Mouse (Mus musculus): ENCODE measurements at regions not wholly inside any gene's neighbourhood (a gene's known extent, or its start where the extent isn't known, plus 50 kb on each side); places are given as distances from the start of the nearest gene placed in this dataset.

GRCm38 (mm10) chr17:75894934-75895333, 343.2 kb upstream of the Fam98a start:
- no peak for DNase-seq (ENCODE audit: low spot score)

DNA sequence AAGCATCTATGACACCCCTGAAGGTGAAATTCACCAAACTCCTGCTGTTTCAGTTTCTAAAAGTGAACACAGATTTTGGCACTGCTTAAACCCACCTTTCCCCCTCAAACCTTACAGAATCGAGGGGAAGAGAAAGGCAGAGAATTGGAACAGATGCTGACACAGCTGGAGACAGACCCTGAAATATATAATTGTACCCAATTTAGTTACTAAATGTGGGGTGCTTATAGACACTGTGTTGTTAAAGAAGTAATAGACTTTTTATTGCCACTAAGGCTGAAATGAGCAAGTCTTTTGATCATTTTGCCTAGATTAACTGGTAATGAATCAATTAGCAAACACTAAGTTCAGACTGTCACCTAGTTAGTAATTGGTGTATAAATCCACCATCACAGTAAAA, 341.8 kb upstream of the Fam98a start:
- no peak for DNase-seq (ENCODE audit: low spot score)

GRCm38 (mm10) chr17:75892156-75892555, 340.4 kb upstream of the Fam98a start:
- DNase-seq (ENCODE audit: low spot score) = no peak

GRCm38 (mm10) chr17:75891564-75891963, 339.8 kb upstream of the Fam98a start:
- no peak for DNase-seq (ENCODE audit: low spot score)

- DNase-seq (ENCODE audit: low spot score) = no peak
These were observed 326.1 kb upstream of the Fam98a start for GRCm38 (mm10) chr17:75877848-75878247.

GRCm38 (mm10) chr17:75876895-75877294, 325.1 kb upstream of the Fam98a start:
- DNase-seq (ENCODE audit: low spot score) = no peak

DNA sequence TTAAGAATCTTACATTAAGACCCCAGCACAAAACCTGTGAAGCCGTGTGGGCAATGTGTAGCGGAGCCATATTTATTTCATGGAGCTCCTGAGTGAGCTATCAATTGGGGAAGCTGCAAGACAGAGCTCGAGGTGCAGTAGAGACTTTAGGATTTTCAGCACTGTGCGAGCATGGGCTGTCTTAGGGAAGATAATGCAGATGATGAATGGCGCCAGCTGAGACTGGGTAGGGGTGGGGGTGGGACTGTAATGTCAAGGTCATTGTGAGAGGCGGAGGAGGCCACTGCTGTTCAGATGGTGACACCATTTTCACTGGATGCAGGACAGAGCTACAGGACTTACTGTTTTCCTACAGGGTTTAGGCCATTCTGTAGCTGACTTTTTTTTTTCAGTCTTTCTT, 322.8 kb upstream of the Fam98a start:
- no peak for DNase-seq (ENCODE audit: low spot score)

GRCm38 (mm10) chr17:75870492-75870891, 318.7 kb upstream of the Fam98a start:
- DNase-seq (ENCODE audit: low spot score) = peak; percentile 5

- no peak for DNase-seq (ENCODE audit: low spot score)
These were observed 305.3 kb upstream of the Fam98a start for GRCm38 (mm10) chr17:75857015-75857414.

DNA sequence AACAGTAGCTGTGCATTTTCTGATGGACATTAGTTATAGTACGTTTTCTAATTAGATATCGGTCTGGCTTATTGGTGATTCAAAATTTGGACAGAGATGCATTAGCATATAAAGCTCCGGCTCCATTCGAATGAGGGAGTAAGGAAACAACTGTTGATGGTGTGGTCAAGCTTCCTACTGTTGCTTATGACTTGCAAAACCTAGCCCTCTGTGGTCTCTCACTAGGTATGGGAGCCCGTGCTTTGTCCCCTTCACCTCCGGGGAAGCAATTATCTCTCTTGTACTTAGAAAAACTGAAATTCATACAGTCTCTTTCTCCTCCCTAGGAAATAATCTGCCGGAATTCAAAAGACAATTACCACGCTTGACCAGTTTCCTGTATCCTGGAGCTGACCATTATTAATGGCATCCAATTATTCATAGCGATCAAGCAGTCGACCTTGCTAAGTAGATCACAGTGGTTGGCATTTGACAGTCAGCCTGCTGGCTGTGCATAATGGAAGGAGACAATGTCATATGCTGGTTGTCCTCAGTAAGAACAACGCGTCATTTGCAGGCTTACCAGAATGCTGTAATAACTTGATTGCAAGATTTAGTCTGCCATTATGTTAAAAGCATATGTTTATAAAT, 264.4 kb upstream of the Fam98a start:
- no peak for DNase-seq (ENCODE audit: low spot score)

DNA sequence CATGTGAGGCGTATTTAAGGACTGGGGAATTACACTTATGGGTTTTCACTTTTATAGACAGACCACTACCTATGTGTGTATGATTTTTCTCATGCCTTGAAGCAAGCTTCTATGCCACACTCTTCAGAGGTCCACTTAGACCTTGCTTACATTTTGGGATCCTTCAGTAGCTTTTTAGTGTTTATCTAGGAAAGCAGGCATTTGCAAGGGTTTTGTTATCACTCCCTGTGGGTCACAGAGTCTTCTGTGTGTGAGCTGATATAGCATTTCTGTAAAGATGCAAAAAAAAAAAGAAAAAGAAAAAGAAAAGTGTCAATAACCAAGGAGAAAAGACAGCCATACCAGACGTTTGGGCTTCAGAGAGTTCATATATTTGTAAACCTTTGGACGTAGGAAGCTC, 260.4 kb upstream of the Fam98a start:
- no peak for DNase-seq (ENCODE audit: low spot score)

DNA sequence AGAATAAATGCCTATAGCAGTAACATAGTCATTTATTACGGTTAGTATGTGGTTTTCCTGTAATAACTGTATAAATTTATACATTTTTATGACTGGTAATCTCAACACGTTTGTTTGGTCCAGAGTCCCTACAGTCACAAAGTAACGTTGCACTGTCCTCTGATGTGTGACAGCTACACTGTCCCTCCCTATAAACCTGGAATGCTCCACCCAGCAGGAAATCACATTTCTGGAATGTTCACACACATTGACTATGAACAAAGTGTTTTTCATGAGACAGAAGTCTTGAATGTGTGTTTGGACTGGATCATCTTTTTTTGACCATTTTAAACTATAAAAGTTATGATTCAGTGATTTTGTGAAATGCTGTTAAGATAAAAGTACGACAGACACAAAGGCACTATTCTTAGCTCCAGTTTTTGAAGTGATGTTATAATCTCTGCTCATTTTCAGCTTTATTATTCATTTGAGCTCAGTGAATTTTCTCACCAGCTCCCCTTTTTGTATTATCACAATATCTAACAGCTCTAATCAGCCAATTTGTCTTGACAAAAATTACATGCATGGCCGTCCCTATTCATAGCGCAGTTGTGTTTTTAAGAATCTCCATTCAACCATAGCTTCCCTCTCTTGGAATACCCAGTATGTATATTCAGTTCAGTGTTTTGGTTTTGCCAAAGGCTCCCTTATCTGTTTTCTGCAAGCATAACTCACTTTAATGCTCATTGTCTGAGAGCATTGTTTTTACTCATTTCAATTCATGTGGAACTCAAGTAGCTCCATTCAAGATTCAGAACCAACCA, 257.0 kb upstream of the Fam98a start:
- no peak for DNase-seq (ENCODE audit: low spot score)

DNA sequence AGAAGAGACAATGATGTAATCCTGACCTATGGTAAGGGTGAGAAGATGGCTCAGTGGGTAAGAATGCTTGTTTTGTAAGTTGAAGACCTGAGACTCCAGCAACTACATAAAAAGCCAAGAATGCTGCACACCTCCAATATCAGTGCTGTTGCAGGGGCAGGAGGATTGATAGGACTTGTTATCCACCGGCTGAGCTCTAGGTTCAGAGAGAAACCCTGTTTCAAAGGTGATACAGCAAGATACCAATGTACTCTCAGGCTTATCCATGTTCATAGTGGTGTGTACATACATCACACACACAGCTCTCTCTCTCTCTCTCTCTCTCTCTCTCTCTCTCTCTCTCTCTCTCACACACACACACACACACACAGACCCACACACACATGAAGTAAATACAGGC, 256.3 kb upstream of the Fam98a start:
- DNase-seq (ENCODE audit: low spot score) = no peak

DNA sequence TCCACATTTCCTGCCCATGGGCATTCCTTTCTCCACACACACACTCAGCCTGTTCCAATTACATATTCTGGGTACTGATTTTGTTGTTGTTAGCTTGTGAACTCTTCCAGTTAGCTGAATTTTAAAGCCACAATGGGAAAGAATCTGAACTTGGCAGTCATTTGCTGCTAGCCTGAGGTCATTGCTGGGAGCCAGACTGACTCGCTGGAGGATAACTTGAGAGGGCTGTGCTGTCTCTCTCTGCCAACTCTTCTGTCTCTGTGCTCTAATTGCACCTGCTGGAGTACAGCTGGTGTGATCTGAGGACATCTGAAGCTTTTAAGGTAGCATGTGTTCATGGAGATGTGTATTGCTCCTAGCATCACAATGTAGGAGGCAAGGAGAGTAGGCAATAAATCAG, 252.6 kb upstream of the Fam98a start:
- DNase-seq (ENCODE audit: low spot score) = no peak

- DNase-seq (ENCODE audit: low spot score) = no peak
These were observed 244.6 kb upstream of the Fam98a start for GRCm38 (mm10) chr17:75796380-75796779.

GRCm38 (mm10) chr17:75795772-75796171, 244.0 kb upstream of the Fam98a start:
- DNase-seq (ENCODE audit: low spot score) = no peak

GRCm38 (mm10) chr17:75779770-75780169, 228.0 kb upstream of the Fam98a start:
- DNase-seq (ENCODE audit: low spot score) = no peak

DNA sequence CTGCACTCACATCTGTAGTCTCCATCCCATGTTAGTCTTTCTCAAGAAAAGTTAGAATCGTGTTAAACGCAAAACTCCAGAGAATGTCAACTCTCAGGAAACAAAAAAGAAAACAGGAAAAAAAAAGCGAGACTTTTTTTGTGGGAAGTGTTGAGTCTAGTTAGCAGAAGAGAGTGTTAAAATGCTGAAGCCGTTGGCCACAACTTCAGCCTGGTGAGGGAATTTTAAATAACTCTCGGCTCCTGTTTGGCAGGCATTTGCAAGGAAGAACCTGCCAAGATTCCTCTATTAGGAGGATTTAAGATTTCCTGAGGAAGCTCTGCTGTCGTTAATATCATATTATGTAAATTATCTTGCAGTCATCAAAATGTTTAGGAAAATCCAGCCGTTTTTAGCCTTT, 224.9 kb upstream of the Fam98a start:
- peak; percentile 6 for DNase-seq (ENCODE audit: low spot score)

DNA sequence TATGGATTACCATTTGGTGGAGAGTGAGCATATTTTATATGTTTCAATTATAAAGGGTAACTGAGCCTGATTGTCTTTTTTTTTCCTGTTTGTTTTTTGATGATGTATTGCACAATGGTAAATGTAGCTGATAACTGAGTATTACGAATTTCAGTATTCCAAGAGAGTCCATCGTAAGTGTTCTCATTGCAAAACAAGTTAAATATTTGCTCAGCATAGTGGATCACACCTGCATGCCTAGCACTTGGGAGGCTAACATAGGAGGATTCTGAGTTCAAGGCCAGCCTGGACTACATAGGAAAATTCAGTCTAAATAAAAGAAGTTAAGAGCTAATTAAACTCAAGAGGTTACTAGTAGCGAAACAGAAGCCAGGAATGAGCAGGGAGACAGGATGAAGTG, 223.8 kb upstream of the Fam98a start:
- no peak for DNase-seq (ENCODE audit: low spot score)

GRCm38 (mm10) chr17:75772861-75773260, 221.1 kb upstream of the Fam98a start:
- no peak for DNase-seq (ENCODE audit: low spot score)

DNA sequence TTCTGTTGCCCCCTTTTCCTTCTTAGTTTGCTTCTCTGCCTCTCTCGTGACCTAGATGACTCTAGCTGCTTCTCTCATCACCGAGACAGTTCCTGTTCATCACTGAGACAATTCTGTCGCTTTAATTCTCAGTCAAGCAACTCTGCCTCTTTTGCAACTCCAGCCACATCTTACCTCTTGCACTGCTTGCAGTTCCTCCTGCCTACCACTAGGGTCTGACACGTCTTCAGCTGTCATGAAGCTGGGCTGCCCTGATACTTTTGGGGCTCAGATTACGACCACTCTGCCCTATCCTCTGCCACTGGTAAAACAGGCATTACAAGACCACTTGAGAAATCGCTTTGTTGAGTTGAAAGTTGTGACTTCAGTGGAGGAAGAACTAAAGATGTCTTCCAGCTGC, 216.9 kb upstream of the Fam98a start:
- no peak for DNase-seq (ENCODE audit: low spot score)

- peak; percentile 31 for DNase-seq (ENCODE audit: low spot score)
These were observed 211.6 kb upstream of the Fam98a start for GRCm38 (mm10) chr17:75763391-75763790.

- DNase-seq (ENCODE audit: low spot score) = no peak
These were observed 204.7 kb upstream of the Fam98a start for GRCm38 (mm10) chr17:75756487-75756886.

- no peak for DNase-seq (ENCODE audit: low spot score)
These were observed 164.7 kb upstream of the Fam98a start for GRCm38 (mm10) chr17:75716458-75716857.

Measured in layer of hippocampus, adult 11-12 months (tissue).